Mouse (Mus musculus): ENCODE results near the gene Hhipl1.

Gene Hhipl1

GRCm38 (mm10) chr12:108367909-108368308 lies 61.8 kb downstream of the Hhipl1 start:
- peak; percentile 97 for DNase-seq

- DNase-seq, result peak; percentile 91
Observed at GRCm38 (mm10) chr12:108368921-108369320, 62.9 kb downstream of the Hhipl1 start.

- DNase-seq, result peak; percentile 99
Observed at GRCm38 (mm10) chr12:108370596-108371428, 64.7 kb downstream of the Hhipl1 start, which contains the start of gene Eml1. Gene Eml1 (plus strand): TSS chr12:108370957.

- DNase-seq, result no peak
Observed at GRCm38 (mm10) chr12:108371429-108371765, 65.3 kb downstream of the Hhipl1 start.

GRCm38 (mm10) chr12:108372241-108372640 lies 66.2 kb downstream of the Hhipl1 start:
- DNase-seq, result peak; percentile 97

- no peak for DNase-seq
Observed at GRCm38 (mm10) chr12:108373611-108374010, 67.5 kb downstream of the Hhipl1 start.

- DNase-seq, result no peak
Observed at GRCm38 (mm10) chr12:108374689-108375088, 68.6 kb downstream of the Hhipl1 start.

GRCm38 (mm10) chr12:108378379-108379133 lies 72.5 kb downstream of the Hhipl1 start:
- no peak for DNase-seq
